Mouse (Mus musculus): ENCODE data around the gene Mboat2. TPM values are rescaled to one million over a fixed set of nuclear protein-coding genes. Genes with fewer than 3 reads are reported as not detected.
A peak's percentile ranks its signal among the peaks of the same experiment; 100 is the strongest.

Mboat2 gene
- polyA plus RNA-seq, 1 experiment from 2014 or later = 32.1 TPM

DNA sequence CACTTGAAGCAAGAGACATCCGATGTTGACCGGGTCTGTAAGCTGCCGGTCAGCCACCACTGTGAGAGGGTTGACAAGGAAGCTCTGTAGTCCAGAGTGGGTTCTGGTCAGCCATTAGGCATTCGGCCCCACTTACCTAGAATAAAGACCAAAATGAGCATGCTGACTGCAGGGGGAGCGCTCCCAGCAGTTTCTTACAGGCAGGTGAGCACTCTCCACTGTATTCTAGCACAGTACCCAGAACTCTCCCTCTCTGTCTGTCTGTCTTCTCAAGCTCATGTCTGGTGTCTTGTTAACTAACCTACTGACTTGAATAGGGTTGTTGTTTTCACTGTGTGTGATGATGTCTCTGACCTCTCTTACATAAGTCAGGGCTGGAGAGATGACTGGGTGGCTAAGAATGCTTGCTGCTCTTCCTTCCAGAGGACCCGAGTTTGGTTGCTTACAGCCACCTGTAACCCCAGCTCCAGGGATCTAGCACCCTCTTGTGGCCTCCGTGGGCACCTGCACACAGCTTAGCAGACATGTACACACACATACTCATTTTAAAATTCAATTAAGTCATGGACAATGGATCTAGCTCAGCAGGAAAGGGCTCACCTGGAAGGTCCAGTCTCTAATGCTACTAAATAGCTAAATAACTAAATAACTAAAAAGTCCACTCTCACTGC is 119.8 kb downstream of the Mboat2 start:
- H3K4me2 ChIP-seq (replicated peaks; ENCODE audit: low read depth, low read length) = no peak overlapping the region
- no peaks in the 10 kb centered on the region for H3K4me1 ChIP-seq (ENCODE audit: insufficient read depth, low read depth, low read length)
- TF ChIP-seq EP300 (IDR thresholded peaks at IDR 0.05) (no peak), CTCF (IDR thresholded peaks at IDR 0.05) (peak; percentile 66)
- H3K9ac ChIP-seq (replicated peaks; ENCODE audit: low read depth) = no peak overlapping the region
- H3K4me3 ChIP-seq (ENCODE audit: low read depth, low read length) = no peak overlapping the region
- 89% methylated on average over 7 of the region's 7 CpGs for WGBS
- DNase-seq (ENCODE audit: low spot score) = no peak
- no peak for ATAC-seq
- no peak overlapping the region for H3K27ac ChIP-seq (ENCODE audit: low read length)
- peaks cover 10% of the 10 kb centered on the region; the same call in 1 of the 2 replicates for H3K36me3 ChIP-seq (ENCODE audit: insufficient read depth, low read length)
- H3K27me3 ChIP-seq (replicated peaks; ENCODE audit: insufficient read depth, low read length) = no peaks in the 10 kb centered on the region
- no peaks in the 10 kb centered on the region for H3K9me3 ChIP-seq (ENCODE audit: low read length)

DNA sequence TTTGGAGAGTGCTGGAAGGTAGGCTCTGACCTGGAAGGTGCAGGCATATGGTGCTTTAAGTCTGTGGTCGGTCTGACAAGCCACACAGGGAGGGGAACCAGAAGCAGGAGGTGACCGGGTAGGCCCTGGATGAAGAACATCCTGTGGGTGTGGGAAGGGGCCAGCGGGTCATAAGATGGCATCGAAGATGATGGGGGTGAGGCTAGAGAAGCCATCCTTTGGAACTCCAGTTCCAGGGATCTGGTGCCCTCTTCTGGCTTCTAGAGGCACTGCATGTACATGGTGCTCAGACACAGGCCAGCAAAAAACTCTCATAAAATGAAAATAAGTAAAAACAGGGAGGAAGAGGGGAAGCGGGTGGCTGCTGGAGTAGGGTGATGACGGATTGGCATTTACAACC is 121.5 kb downstream of the Mboat2 start:
- no peaks in the 10 kb centered on the region for H3K9me3 ChIP-seq (ENCODE audit: low read length)
- H3K27ac ChIP-seq (ENCODE audit: low read length) = no peak overlapping the region
- no peak overlapping the region for H3K9ac ChIP-seq (replicated peaks; ENCODE audit: low read depth)
- DNase-seq (ENCODE audit: low spot score) = peak; percentile 65
- peaks cover 16% of the 10 kb centered on the region for H3K36me3 ChIP-seq (ENCODE audit: insufficient read depth, low read length)
- no peak overlapping the region for H3K4me3 ChIP-seq (ENCODE audit: low read depth, low read length)
- 30% methylated on average over 6 of the region's 6 CpGs for WGBS
- no peaks in the 10 kb centered on the region for H3K4me1 ChIP-seq (ENCODE audit: insufficient read depth, low read depth, low read length)
- ATAC-seq = peak; percentile 43
- TF ChIP-seq EP300 (IDR thresholded peaks at IDR 0.05) = no peak
- peak; percentile 90 for TF ChIP-seq CTCF (IDR thresholded peaks at IDR 0.05)
- H3K27me3 ChIP-seq (replicated peaks; ENCODE audit: insufficient read depth, low read length) = no peaks in the 10 kb centered on the region
- H3K4me2 ChIP-seq (replicated peaks; ENCODE audit: low read depth, low read length) = no peak overlapping the region

- Histone ChIP-seq H3K4me3 (ENCODE audit: low read depth, low read length) (no peak overlapping the region), H3K4me1 (ENCODE audit: insufficient read depth, low read depth, low read length) (no peaks in the 10 kb centered on the region), H3K4me2 (replicated peaks; ENCODE audit: low read depth, low read length) (no peak overlapping the region), H3K27ac (ENCODE audit: low read length) (no peak overlapping the region), H3K9me3 (ENCODE audit: low read length) (no peaks in the 10 kb centered on the region), H3K9ac (replicated peaks; ENCODE audit: low read depth) (no peak overlapping the region), H3K36me3 (ENCODE audit: insufficient read depth, low read length) (peaks cover 16% of the 10 kb centered on the region), H3K27me3 (replicated peaks; ENCODE audit: insufficient read depth, low read length) (no peaks in the 10 kb centered on the region)
- ATAC-seq = no peak
- 79% methylated on average over 9 of the region's 9 CpGs for WGBS
- TF ChIP-seq EP300 (IDR thresholded peaks at IDR 0.05) (no peak), CTCF (IDR thresholded peaks at IDR 0.05) (no peak)
- no peak for DNase-seq (ENCODE audit: low spot score)
Measured at GRCm38 (mm10) chr12:24955137-24955536, 124.5 kb downstream of the Mboat2 start.

DNA sequence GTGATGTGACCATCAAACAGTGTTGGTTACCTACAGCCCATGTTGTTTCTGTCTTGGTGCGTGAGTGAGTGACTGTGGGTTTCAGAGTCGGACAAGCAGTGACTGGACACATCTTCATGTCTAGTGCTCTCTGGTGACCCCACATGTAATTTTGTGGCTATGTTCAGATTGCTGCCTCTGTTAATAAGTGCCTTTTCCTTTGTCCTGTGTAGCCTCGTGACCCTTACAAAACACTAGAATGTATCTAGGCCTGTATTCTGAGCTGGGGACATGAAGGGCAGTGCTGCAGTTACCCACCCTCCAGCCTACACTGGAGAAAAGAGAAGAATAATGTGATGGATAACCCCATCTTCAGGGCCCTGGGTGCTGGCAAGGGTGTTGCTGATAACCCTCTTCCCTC is 127.8 kb downstream of the Mboat2 start:
- DNase-seq (ENCODE audit: low spot score) = no peak
- no peaks in the 10 kb centered on the region for H3K9me3 ChIP-seq (ENCODE audit: low read length)
- no peaks in the 10 kb centered on the region for H3K4me1 ChIP-seq (ENCODE audit: insufficient read depth, low read depth, low read length)
- H3K4me2 ChIP-seq (replicated peaks; ENCODE audit: low read depth, low read length) = no peak overlapping the region
- no peak overlapping the region for H3K27ac ChIP-seq (ENCODE audit: low read length)
- no peaks in the 10 kb centered on the region for H3K27me3 ChIP-seq (replicated peaks; ENCODE audit: insufficient read depth, low read length)
- no peak overlapping the region for H3K4me3 ChIP-seq (ENCODE audit: low read depth, low read length)
- TF ChIP-seq EP300 (IDR thresholded peaks at IDR 0.05) (no peak), CTCF (IDR thresholded peaks at IDR 0.05) (no peak)
- H3K36me3 ChIP-seq (ENCODE audit: insufficient read depth, low read length) = peaks cover 6% of the 10 kb centered on the region; the same call in 1 of the 2 replicates
- WGBS = 86% methylated on average over 3 of the region's 3 CpGs
- no peak for ATAC-seq
- H3K9ac ChIP-seq (replicated peaks; ENCODE audit: low read depth) = no peak overlapping the region

DNA sequence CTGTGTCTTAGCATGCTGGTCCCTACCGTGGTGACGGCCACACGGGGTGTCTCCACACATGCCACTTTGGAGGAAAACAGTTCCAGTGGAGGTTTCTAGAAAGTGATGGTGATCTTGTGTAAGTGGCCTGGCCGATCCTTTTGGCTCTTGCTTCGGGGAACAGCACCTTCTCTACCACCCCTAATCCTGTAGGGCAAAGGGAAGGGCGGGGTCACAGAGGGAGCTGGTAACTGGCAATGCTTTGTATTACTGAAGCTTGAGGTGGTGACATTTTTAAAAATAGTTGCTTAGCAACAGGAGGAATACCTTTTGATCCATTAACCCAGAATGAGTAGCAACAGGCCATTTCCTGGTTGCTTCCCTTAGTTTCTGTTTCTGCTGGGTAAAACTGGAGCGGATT is 131.1 kb downstream of the Mboat2 start:
- H3K4me3 ChIP-seq (ENCODE audit: low read depth, low read length) = no peak overlapping the region
- no peak overlapping the region for H3K4me2 ChIP-seq (replicated peaks; ENCODE audit: low read depth, low read length)
- no peaks in the 10 kb centered on the region for H3K4me1 ChIP-seq (ENCODE audit: insufficient read depth, low read depth, low read length)
- no peak overlapping the region for H3K27ac ChIP-seq (ENCODE audit: low read length)
- WGBS = 90% methylated on average over 7 of the region's 7 CpGs
- ATAC-seq (no peak), DNase-seq (ENCODE audit: low spot score) (no peak)
- H3K9ac ChIP-seq (replicated peaks; ENCODE audit: low read depth) = no peak overlapping the region
- TF ChIP-seq EP300 (IDR thresholded peaks at IDR 0.05) (no peak), CTCF (IDR thresholded peaks at IDR 0.05) (no peak)
- no peaks in the 10 kb centered on the region for H3K9me3 ChIP-seq (ENCODE audit: low read length)
- H3K36me3 ChIP-seq (ENCODE audit: insufficient read depth, low read length) = no peaks in the 10 kb centered on the region
- no peaks in the 10 kb centered on the region for H3K27me3 ChIP-seq (replicated peaks; ENCODE audit: insufficient read depth, low read length)

DNA sequence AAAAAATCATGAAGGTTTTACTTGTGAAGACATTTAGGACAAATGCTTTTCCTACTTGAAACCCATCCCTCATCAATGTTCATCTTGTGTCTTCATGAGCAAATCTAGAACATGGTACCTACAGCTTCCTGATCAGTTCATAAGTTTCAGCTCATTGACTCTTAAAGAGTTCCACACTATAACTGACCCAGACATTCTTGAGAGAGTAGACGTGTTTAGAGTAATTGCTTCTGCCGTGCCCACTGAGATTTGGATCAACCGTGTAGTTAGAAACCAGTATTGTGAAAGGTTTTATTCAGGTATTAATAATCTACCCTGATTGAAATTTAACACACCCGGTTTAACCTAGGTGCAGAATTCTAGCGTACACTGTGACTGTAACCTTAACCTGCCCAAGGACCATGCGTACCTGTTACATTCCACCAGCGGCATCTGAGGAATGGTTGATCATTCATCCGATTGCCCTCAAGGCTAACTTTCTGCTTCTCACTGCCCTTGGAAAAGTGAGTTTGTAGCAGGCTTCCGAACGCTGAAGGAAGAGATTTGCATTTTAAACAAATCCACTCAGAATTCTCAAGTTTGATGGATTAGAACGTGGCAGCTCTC is 131.8 kb downstream of the Mboat2 start:
- H3K36me3 ChIP-seq (ENCODE audit: insufficient read depth, low read length) = no peaks in the 10 kb centered on the region
- H3K27ac ChIP-seq (ENCODE audit: low read length) = no peak overlapping the region
- no peaks in the 10 kb centered on the region for H3K9me3 ChIP-seq (ENCODE audit: low read length)
- no peaks in the 10 kb centered on the region for H3K4me1 ChIP-seq (ENCODE audit: insufficient read depth, low read depth, low read length)
- 79% methylated on average over 11 of the region's 11 CpGs for WGBS
- H3K4me3 ChIP-seq (ENCODE audit: low read depth, low read length) = no peak overlapping the region
- no peaks in the 10 kb centered on the region for H3K27me3 ChIP-seq (replicated peaks; ENCODE audit: insufficient read depth, low read length)
- no peak overlapping the region for H3K9ac ChIP-seq (replicated peaks; ENCODE audit: low read depth)
- no peak overlapping the region for H3K4me2 ChIP-seq (replicated peaks; ENCODE audit: low read depth, low read length)
- ATAC-seq = no peak
- no peak for DNase-seq (ENCODE audit: low spot score)
- TF ChIP-seq EP300 (IDR thresholded peaks at IDR 0.05) (no peak), CTCF (IDR thresholded peaks at IDR 0.05) (no peak)

Measured in lung, postnatal 0 days (tissue).